Mouse (Mus musculus): Measurements from ENCODE around the gene Frmd5. TPM values are rescaled to one million over a fixed set of nuclear protein-coding genes. Genes with fewer than 3 reads are reported as not detected.

Frmd5 gene
- polyA plus RNA-seq, 1 experiment: 0.45 TPM

DNA sequence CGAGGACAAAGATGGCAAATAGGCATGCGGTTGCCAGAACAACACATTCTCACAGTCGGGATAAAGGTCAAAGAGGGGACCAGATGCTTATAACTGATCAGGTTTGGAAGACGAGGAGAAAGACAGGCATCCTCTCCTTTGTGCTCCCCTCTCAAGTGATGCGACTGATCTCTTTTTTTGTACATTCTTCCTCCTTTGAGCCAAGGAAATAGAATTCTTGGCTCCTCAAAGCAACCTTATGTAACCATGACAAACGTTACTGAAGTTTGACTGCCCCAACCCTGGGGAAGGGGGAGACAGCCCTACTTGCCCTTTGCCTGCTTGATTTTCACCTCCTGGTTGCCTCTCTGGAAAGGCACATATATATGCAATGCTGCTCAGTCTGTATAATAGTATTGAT lies 51.8 kb downstream of the Frmd5 start:
- H3K36me3 ChIP-seq (ENCODE audit: control insufficient read depth, insufficient read depth, low read length): no peaks in the 10 kb centered on the region
- no peak overlapping the region for H3K27ac ChIP-seq (ENCODE audit: insufficient read depth, low read depth, low read length)
- no peak for TF ChIP-seq CTCF (conservative IDR thresholded peaks at IDR 0.05; ENCODE audit: insufficient read depth, insufficient read length, low read depth, low read length)
- TF ChIP-seq POLR2A (IDR thresholded peaks at IDR 0.05; ENCODE audit: low read depth, low read length): no peak
- no peak for DNase-seq
- H3K4me1 ChIP-seq (ENCODE audit: control insufficient read depth, insufficient read depth, low read length): no peaks in the 10 kb centered on the region
- no peaks in the 10 kb centered on the region for H3K27me3 ChIP-seq (replicated peaks; ENCODE audit: control insufficient read depth, insufficient read depth, low read length)
- 48% methylated on average over 6 of the region's 6 CpGs for WGBS
- H3K4me3 ChIP-seq (ENCODE audit: insufficient read depth, low read depth, low read length): no peak overlapping the region

DNA sequence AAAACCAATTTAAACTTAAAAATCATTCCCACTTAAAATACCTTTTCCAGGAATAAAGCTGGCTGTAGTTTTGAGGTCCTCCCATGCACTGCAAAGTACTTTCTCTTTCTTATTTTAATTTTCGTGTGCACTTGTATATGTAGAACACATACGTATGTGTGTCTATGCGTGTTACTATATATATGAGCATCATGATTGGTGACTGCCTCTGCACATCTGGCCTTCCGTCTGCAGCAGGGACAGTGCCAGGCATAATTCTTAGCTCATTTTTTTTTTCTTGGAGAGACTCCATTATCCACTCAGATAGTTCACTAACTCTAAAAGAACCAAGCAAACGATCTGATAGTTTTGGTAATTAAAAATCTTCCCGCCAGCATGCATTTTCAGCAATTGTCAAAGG lies 56.8 kb downstream of the Frmd5 start:
- no peak for TF ChIP-seq CTCF (conservative IDR thresholded peaks at IDR 0.05; ENCODE audit: insufficient read depth, insufficient read length, low read depth, low read length)
- no peak for TF ChIP-seq POLR2A (IDR thresholded peaks at IDR 0.05; ENCODE audit: low read depth, low read length)
- Histone ChIP-seq H3K4me3 (ENCODE audit: insufficient read depth, low read depth, low read length) (no peak overlapping the region), H3K4me1 (ENCODE audit: control insufficient read depth, insufficient read depth, low read length) (no peaks in the 10 kb centered on the region), H3K27me3 (replicated peaks; ENCODE audit: control insufficient read depth, insufficient read depth, low read length) (no peaks in the 10 kb centered on the region), H3K27ac (ENCODE audit: insufficient read depth, low read depth, low read length) (no peak overlapping the region), H3K36me3 (ENCODE audit: control insufficient read depth, insufficient read depth, low read length) (no peaks in the 10 kb centered on the region)
- 75% methylated on average over 6 of the region's 6 CpGs for WGBS
- no peak for DNase-seq

GRCm38 (mm10) chr2:121741151-121741550 lies 65.7 kb downstream of the Frmd5 start:
- DNase-seq: no peak
- TF ChIP-seq CTCF (conservative IDR thresholded peaks at IDR 0.05; ENCODE audit: insufficient read depth, insufficient read length, low read depth, low read length) (no peak), POLR2A (IDR thresholded peaks at IDR 0.05; ENCODE audit: low read depth, low read length) (no peak)
- Histone ChIP-seq H3K4me3 (ENCODE audit: insufficient read depth, low read depth, low read length) (no peak overlapping the region), H3K27ac (ENCODE audit: insufficient read depth, low read depth, low read length) (no peak overlapping the region), H3K4me1 (ENCODE audit: control insufficient read depth, insufficient read depth, low read length) (no peaks in the 10 kb centered on the region), H3K36me3 (ENCODE audit: control insufficient read depth, insufficient read depth, low read length) (no peaks in the 10 kb centered on the region), H3K27me3 (replicated peaks; ENCODE audit: control insufficient read depth, insufficient read depth, low read length) (no peaks in the 10 kb centered on the region; the same call in 1 of the 2 replicates)
- 76% methylated on average over 2 of the region's 2 CpGs for WGBS

GRCm38 (mm10) chr2:121739410-121739809 lies 67.5 kb downstream of the Frmd5 start:
- WGBS: 90% methylated on average over 4 of the region's 4 CpGs
- Histone ChIP-seq H3K27me3 (replicated peaks; ENCODE audit: control insufficient read depth, insufficient read depth, low read length) (no peaks in the 10 kb centered on the region; the same call in 1 of the 2 replicates), H3K4me3 (ENCODE audit: insufficient read depth, low read depth, low read length) (no peak overlapping the region), H3K27ac (ENCODE audit: insufficient read depth, low read depth, low read length) (no peak overlapping the region), H3K4me1 (ENCODE audit: control insufficient read depth, insufficient read depth, low read length) (no peaks in the 10 kb centered on the region), H3K36me3 (ENCODE audit: control insufficient read depth, insufficient read depth, low read length) (no peaks in the 10 kb centered on the region)
- DNase-seq: no peak
- TF ChIP-seq POLR2A (IDR thresholded peaks at IDR 0.05; ENCODE audit: low read depth, low read length) (no peak), CTCF (conservative IDR thresholded peaks at IDR 0.05; ENCODE audit: insufficient read depth, insufficient read length, low read depth, low read length) (no peak)

DNA sequence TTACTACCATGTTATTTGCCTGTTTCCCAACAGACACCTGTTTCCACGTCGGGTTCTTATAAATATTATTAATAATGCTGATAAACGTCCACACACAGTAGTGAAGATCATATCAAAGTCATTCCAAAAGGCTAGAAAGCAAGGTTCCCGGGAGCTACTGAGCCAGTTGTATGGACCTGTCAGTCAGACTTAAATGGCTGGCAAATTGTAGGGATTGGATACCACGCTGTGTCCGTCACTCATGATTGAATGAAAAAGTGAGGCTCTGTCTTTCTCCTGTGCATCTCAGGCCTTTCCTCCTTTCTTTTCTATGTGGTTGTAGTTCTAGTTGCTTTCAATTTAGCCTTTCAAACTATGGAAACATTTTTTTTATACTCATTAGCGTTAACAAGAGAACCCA lies 73.5 kb downstream of the Frmd5 start:
- H3K27ac ChIP-seq (ENCODE audit: insufficient read depth, low read depth, low read length): no peak overlapping the region
- no peaks in the 10 kb centered on the region; the same call in 1 of the 2 replicates for H3K27me3 ChIP-seq (replicated peaks; ENCODE audit: control insufficient read depth, insufficient read depth, low read length)
- no peak overlapping the region for H3K4me3 ChIP-seq (ENCODE audit: insufficient read depth, low read depth, low read length)
- H3K36me3 ChIP-seq (ENCODE audit: control insufficient read depth, insufficient read depth, low read length): no peaks in the 10 kb centered on the region
- 87% methylated on average over 7 of the region's 7 CpGs for WGBS
- no peak for DNase-seq
- no peak for TF ChIP-seq POLR2A (IDR thresholded peaks at IDR 0.05; ENCODE audit: low read depth, low read length)
- TF ChIP-seq CTCF (conservative IDR thresholded peaks at IDR 0.05; ENCODE audit: insufficient read depth, insufficient read length, low read depth, low read length): no peak
- no peaks in the 10 kb centered on the region for H3K4me1 ChIP-seq (ENCODE audit: control insufficient read depth, insufficient read depth, low read length)

DNA sequence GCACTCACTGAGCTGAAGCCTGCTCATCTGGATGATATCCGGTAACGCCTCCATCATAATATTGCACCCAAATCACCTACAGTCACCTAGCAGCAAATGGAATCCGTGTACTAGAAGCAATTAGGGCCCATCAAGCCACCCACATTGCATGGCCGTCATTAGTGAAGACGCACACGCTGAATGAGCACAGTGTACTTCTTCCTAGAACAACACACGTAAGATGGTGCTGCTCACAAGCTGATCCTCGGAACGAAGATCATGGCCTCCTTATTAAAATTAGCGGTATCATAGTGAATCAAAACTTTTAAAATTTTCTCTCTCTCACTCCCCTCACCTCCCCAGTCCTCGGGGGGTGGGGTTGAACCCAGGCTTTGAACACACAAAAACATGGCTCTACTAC lies 76.4 kb downstream of the Frmd5 start:
- Histone ChIP-seq H3K27ac (ENCODE audit: insufficient read depth, low read depth, low read length) (no peak overlapping the region), H3K4me1 (ENCODE audit: control insufficient read depth, insufficient read depth, low read length) (no peaks in the 10 kb centered on the region), H3K27me3 (replicated peaks; ENCODE audit: control insufficient read depth, insufficient read depth, low read length) (no peaks in the 10 kb centered on the region), H3K4me3 (ENCODE audit: insufficient read depth, low read depth, low read length) (no peak overlapping the region), H3K36me3 (ENCODE audit: control insufficient read depth, insufficient read depth, low read length) (no peaks in the 10 kb centered on the region)
- no peak for DNase-seq
- TF ChIP-seq CTCF (conservative IDR thresholded peaks at IDR 0.05; ENCODE audit: insufficient read depth, insufficient read length, low read depth, low read length) (no peak), POLR2A (IDR thresholded peaks at IDR 0.05; ENCODE audit: low read depth, low read length) (no peak)
- 94% methylated on average over 11 of the region's 11 CpGs for WGBS

DNA sequence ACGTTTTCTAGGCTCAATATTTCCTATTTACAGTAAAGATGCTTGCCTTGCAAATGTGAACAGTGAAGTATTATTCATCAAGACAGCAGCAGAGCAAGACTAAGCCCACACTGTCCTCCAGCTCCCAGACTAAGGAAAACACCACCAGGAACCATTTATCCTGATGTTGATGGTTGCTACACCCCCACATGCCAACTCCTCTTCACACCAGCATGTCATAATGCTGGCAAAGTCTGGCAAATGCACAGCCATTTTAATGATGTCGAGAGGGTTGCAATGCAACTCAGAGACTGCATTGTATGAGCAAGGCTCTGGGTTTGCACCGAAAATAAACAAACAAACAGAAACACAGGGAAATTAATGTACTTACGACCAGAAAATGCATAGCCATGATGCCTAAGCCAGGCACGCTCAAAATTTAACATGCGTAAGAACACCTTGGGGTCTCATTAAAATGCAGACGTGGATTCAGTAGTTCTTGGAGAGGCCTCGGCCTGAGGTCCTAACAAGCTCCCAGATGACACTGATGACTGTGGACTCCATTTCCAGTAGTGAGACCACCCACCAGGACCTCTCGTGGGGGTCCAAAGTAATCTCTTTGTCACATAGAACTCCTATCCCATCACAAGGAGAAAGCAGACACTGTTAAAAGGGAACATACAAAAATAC lies 77.8 kb downstream of the Frmd5 start:
- WGBS: 80% methylated on average over 9 of the region's 9 CpGs
- TF ChIP-seq CTCF (conservative IDR thresholded peaks at IDR 0.05; ENCODE audit: insufficient read depth, insufficient read length, low read depth, low read length) (no peak), POLR2A (IDR thresholded peaks at IDR 0.05; ENCODE audit: low read depth, low read length) (no peak)

More for the DNA sequence above, 77.8 kb downstream of the Frmd5 start:
- no peak overlapping the region for H3K4me3 ChIP-seq (ENCODE audit: insufficient read depth, low read depth, low read length)
- no peaks in the 10 kb centered on the region for H3K36me3 ChIP-seq (ENCODE audit: control insufficient read depth, insufficient read depth, low read length)
- H3K4me1 ChIP-seq (ENCODE audit: control insufficient read depth, insufficient read depth, low read length): no peaks in the 10 kb centered on the region
- H3K27ac ChIP-seq (ENCODE audit: insufficient read depth, low read depth, low read length): no peak overlapping the region
- DNase-seq: no peak
- H3K27me3 ChIP-seq (replicated peaks; ENCODE audit: control insufficient read depth, insufficient read depth, low read length): no peaks in the 10 kb centered on the region
